Mouse (Mus musculus) adrenal gland, postnatal 4 days (tissue): ENCODE measurements around the gene Sh2b3. TPM values are rescaled to one million over a fixed set of nuclear protein-coding genes. Genes with fewer than 3 reads are reported as not detected.
"Not testable (repeated sequence)": the region's sequence is repeated elsewhere in the genome, so short reads cannot be mapped to it uniquely, and the experiment has no call there.

Source experiments
- DNase-seq, 2 experiments: peaks; one replicate each; pipeline ENCODE4 v3.0.0; 2021 to 2022; ENCODE audit warnings: low spot score in 2 of 2, mixed read lengths in 2 of 2
- long read RNA-seq, 2 experiments: library from polyadenylated mRNA; stranded (forward); transcript quantifications; one replicate each; pipeline ENCODE4 v2.0.0; 2021
- total RNA-seq, 2 experiments: library from RNA; stranded (reverse); gene quantifications; 2 replicates each; pipeline ENCODE4 v1.2.3; 2021

Gene Sh2b3
- 10 to 100 TPM; 49.7 to 54.1 TPM for total RNA-seq
- long read RNA-seq, experiment 1, full-length matches to known transcripts, result 13 of 28 reads
- long read RNA-seq, experiment 1, partial matches to known transcripts, result 2 of 28 reads
- long read RNA-seq, experiment 1, other reads (novel, unspliced or antisense), result 13 of 28 reads
- long read RNA-seq, experiment 2, full-length matches to known transcripts, result 23 of 63 reads
- long read RNA-seq, experiment 2, partial matches to known transcripts, result 11 of 63 reads
- long read RNA-seq, experiment 2, other reads (novel, unspliced or antisense), result 29 of 63 reads

GRCm38 (mm10) chr5:121837441-121838340 lies at the start of gene Sh2b3:
Sh2b3 (minus strand) TSS chr5:121837646.
- DNase-seq, result no peak

GRCm38 (mm10) chr5:121883356-121883755 lies 45.9 kb upstream of the Sh2b3 start:
- DNase-seq, result no peak

- no peak for DNase-seq
These were observed 41.8 kb upstream of the Sh2b3 start for GRCm38 (mm10) chr5:121879211-121879610.

- DNase-seq, result no peak
These were observed 41.3 kb upstream of the Sh2b3 start for GRCm38 (mm10) chr5:121878703-121879102.

- DNase-seq, result no peak
These were observed 39.5 kb upstream of the Sh2b3 start for GRCm38 (mm10) chr5:121876901-121877300.

- DNase-seq, result no peak
These were observed 37.6 kb upstream of the Sh2b3 start for GRCm38 (mm10) chr5:121875041-121875440.

- DNase-seq, result peak; percentile 84 to 87
These were observed 34.7 kb upstream of the Sh2b3 start for GRCm38 (mm10) chr5:121872158-121872557.

- no peak for DNase-seq
These were observed 34.1 kb upstream of the Sh2b3 start for GRCm38 (mm10) chr5:121871515-121872030.

- no peak for DNase-seq
These were observed 33.4 kb upstream of the Sh2b3 start for GRCm38 (mm10) chr5:121870832-121871231.

- DNase-seq, result no peak
These were observed 30.5 kb upstream of the Sh2b3 start for GRCm38 (mm10) chr5:121867963-121868362.

GRCm38 (mm10) chr5:121864330-121864729 lies 26.9 kb upstream of the Sh2b3 start:
- DNase-seq, result no peak

- no peak for DNase-seq
These were observed 24.5 kb upstream of the Sh2b3 start for GRCm38 (mm10) chr5:121861964-121862363.

GRCm38 (mm10) chr5:121858427-121858826 lies 21.0 kb upstream of the Sh2b3 start:
- DNase-seq, result no peak

GRCm38 (mm10) chr5:121856740-121857139 lies 19.3 kb upstream of the Sh2b3 start:
- no peak for DNase-seq

- DNase-seq, result no peak
These were observed 17.3 kb upstream of the Sh2b3 start for GRCm38 (mm10) chr5:121854768-121855167.

GRCm38 (mm10) chr5:121853368-121854051 lies 16.1 kb upstream of the Sh2b3 start:
- no peak for DNase-seq

- no peak for DNase-seq
These were observed 12.3 kb upstream of the Sh2b3 start for GRCm38 (mm10) chr5:121849478-121850349.

- peak; percentile 83 to 88 for DNase-seq
These were observed 11.3 kb upstream of the Sh2b3 start, which contains the start of gene Pheta1 for GRCm38 (mm10) chr5:121848743-121849142. Pheta1 (plus strand) TSS chr5:121848984.

- DNase-seq, result no peak
These were observed 10.6 kb upstream of the Sh2b3 start for GRCm38 (mm10) chr5:121848035-121848519.

- DNase-seq, result not testable (repeated sequence)
These were observed 9.8 kb upstream of the Sh2b3 start for GRCm38 (mm10) chr5:121847269-121847668.
